Mouse (Mus musculus): ENCODE data around the gene Lce1d. TPM values are rescaled to one million over a fixed set of nuclear protein-coding genes. Genes with fewer than 3 reads are reported as not detected.
A peak's percentile ranks its signal among the peaks of the same experiment; 100 is the strongest.

Lce1d gene
- total RNA-seq (2012; rRNA removed): not detected in 2 replicates

DNA sequence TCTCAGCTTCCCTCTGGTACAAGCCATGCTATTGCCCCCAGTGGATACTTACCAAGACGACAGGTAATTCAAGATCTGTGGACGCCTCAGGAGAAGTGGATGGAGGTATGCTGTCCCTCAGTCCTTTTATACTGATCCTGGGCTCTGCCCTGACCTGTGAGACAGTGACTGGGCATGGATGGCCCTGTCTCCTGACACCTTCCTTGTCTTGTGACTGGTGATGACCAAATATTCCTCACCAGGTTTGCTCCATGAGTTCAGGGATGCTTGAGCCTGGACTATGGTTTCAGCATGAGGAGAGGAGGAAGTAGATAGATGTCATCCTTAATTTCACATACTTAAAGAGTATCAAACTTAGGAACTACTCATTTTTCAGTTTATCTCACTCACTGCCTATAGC, at the start of gene Lce1d:
Gene Lce1d, minus strand, starts transcription at position 101 of the 400 bp plus-strand sequence.
- in situ Hi-C loops (cut with MboI; ENCODE audit: low sequenced_read_pairs in 2 of 2, unreplicated experiment in 2 of 2): no loop called here
- Histone ChIP-seq H3K9me3 (ENCODE audit: control insufficient read depth, insufficient read depth, low read depth, low read length) (no peaks in the 10 kb centered on the region), H3K4me1 (ENCODE audit: control insufficient read depth in 2 of 2, insufficient read depth in 2 of 2, low read length in 2 of 2, poor library complexity in 1 of 2) (no peaks in the 10 kb centered on the region), H3K36me3 (ENCODE audit: control insufficient read depth, insufficient read depth, low read length, poor library complexity, severe bottlenecking) (no peaks in the 10 kb centered on the region), H3K4me3 (ENCODE audit: insufficient read depth in 1 of 2, low read depth in 1 of 2, low read length in 2 of 2, poor library complexity in 1 of 2, severe bottlenecking in 1 of 2) (no peak within 1 kb of the TSS), H3K9ac (ENCODE audit: insufficient read depth, low read depth, low read length, poor library complexity, severe bottlenecking) (no peak within 1 kb of the TSS), H3K27ac (ENCODE audit: insufficient read depth, low read depth, low read length, poor library complexity, severe bottlenecking) (no peak within 1 kb of the TSS)
- no peak for TF ChIP-seq MAFK (IDR thresholded peaks at IDR 0.05; ENCODE audit: insufficient read depth, low read depth, low read length)
- no peak for TF ChIP-seq ZNF384 (IDR thresholded peaks at IDR 0.05; ENCODE audit: low read depth, low read length)
- TF ChIP-seq ZC3H11A (IDR thresholded peaks at IDR 0.05; ENCODE audit: borderline replicate concordance, low read depth, low read length): no peak
- TF ChIP-seq CHD2 (IDR thresholded peaks at IDR 0.05; ENCODE audit: low read depth, low read length): no peak
- no peak for TF ChIP-seq HCFC1 (IDR thresholded peaks at IDR 0.05; ENCODE audit: borderline replicate concordance, insufficient read depth, low read length)
- no peak for DNase-seq (ENCODE audit: low read depth, low spot score)

DNA sequence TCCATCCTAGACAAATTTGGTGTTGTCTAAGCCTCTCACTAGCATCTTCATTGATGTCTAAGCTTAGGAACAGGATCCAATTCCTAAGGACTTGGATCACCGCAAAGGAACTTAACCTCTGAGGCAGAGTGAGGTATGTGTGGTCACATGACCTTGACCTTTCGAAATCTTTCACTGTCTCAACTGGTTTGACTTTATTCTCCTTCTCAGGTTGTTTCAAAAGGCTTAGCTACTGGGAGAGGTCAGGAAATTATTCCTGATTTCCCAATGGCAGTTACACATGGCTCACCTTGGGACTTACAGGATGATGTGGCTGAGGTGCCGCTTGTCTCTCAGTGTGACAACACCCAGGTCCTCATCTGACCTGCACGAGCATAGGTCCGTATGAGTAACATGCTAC, 35.6 kb upstream of the Lce1d start:
- Histone ChIP-seq H3K9me3 (ENCODE audit: control insufficient read depth, insufficient read depth, low read depth, low read length) (no peaks in the 10 kb centered on the region), H3K36me3 (ENCODE audit: control insufficient read depth, insufficient read depth, low read length, poor library complexity, severe bottlenecking) (no peaks in the 10 kb centered on the region), H3K4me1 (ENCODE audit: control insufficient read depth in 2 of 2, insufficient read depth in 2 of 2, low read length in 2 of 2, poor library complexity in 1 of 2) (no peaks in the 10 kb centered on the region), H3K27ac (ENCODE audit: insufficient read depth, low read depth, low read length, poor library complexity, severe bottlenecking) (no peak overlapping the region), H3K9ac (ENCODE audit: insufficient read depth, low read depth, low read length, poor library complexity, severe bottlenecking) (no peak overlapping the region), H3K4me3 (ENCODE audit: insufficient read depth in 1 of 2, low read depth in 1 of 2, low read length in 2 of 2, poor library complexity in 1 of 2, severe bottlenecking in 1 of 2) (no peak overlapping the region)
- in situ Hi-C loops (cut with MboI; ENCODE audit: low sequenced_read_pairs in 2 of 2, unreplicated experiment in 2 of 2): no loop called here
- TF ChIP-seq CHD2 (IDR thresholded peaks at IDR 0.05; ENCODE audit: low read depth, low read length): no peak
- TF ChIP-seq ZNF384 (IDR thresholded peaks at IDR 0.05; ENCODE audit: low read depth, low read length): no peak
- peak; percentile 8 for DNase-seq (ENCODE audit: low read depth, low spot score)

- no peak for TF ChIP-seq CHD2 (IDR thresholded peaks at IDR 0.05; ENCODE audit: low read depth, low read length)
- no peak for TF ChIP-seq ZNF384 (IDR thresholded peaks at IDR 0.05; ENCODE audit: low read depth, low read length)
- no peak for TF ChIP-seq MAFK (IDR thresholded peaks at IDR 0.05; ENCODE audit: insufficient read depth, low read depth, low read length)
- no peak for TF ChIP-seq HCFC1 (IDR thresholded peaks at IDR 0.05; ENCODE audit: borderline replicate concordance, insufficient read depth, low read length)
- no peak for TF ChIP-seq ZC3H11A (IDR thresholded peaks at IDR 0.05; ENCODE audit: borderline replicate concordance, low read depth, low read length)
- H3K9me3 ChIP-seq (ENCODE audit: control insufficient read depth, insufficient read depth, low read depth, low read length): no peaks in the 10 kb centered on the region
- DNase-seq (ENCODE audit: low read depth, low spot score): no peak
- no peaks in the 10 kb centered on the region for H3K4me1 ChIP-seq (ENCODE audit: control insufficient read depth in 2 of 2, insufficient read depth in 2 of 2, low read length in 2 of 2, poor library complexity in 1 of 2)
- no peaks in the 10 kb centered on the region for H3K36me3 ChIP-seq (ENCODE audit: control insufficient read depth, insufficient read depth, low read length, poor library complexity, severe bottlenecking)
- in situ Hi-C loops (cut with MboI; ENCODE audit: low sequenced_read_pairs in 2 of 2, unreplicated experiment in 2 of 2): no loop called here
- no peak within 1 kb of the TSS for H3K9ac ChIP-seq (ENCODE audit: insufficient read depth, low read depth, low read length, poor library complexity, severe bottlenecking)
- no peak within 1 kb of the TSS for H3K27ac ChIP-seq (ENCODE audit: insufficient read depth, low read depth, low read length, poor library complexity, severe bottlenecking)
- no peak within 1 kb of the TSS for H3K4me3 ChIP-seq (ENCODE audit: insufficient read depth in 1 of 2, low read depth in 1 of 2, low read length in 2 of 2, poor library complexity in 1 of 2, severe bottlenecking in 1 of 2)
These were observed 33.2 kb upstream of the Lce1d start, which contains the start of gene Lce1f for GRCm38 (mm10) chr3:92720250-92720649. Lce1f (minus strand) TSS chr3:92720350.

DNA sequence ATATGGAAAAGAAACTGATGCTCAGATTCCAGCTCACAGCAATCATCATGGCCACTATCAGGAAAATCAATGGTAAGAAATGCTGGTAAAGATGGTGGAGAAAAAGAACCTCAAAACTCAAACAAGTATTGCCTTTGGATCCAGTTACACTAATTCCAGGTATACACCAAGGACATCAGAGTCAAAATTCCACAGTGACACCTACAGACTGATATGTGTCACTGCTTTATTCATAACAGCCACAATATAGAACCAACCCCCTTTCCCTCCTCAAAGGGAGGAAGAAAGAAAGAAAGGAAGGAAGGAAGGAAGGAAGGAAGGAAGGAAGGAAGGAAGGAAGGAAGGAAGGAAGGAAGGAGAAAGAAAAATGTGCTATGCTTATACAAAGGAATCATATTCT, 28.1 kb upstream of the Lce1d start:
- TF ChIP-seq MAFK (IDR thresholded peaks at IDR 0.05; ENCODE audit: insufficient read depth, low read depth, low read length) (no peak), HCFC1 (IDR thresholded peaks at IDR 0.05; ENCODE audit: borderline replicate concordance, insufficient read depth, low read length) (no peak), CHD2 (IDR thresholded peaks at IDR 0.05; ENCODE audit: low read depth, low read length) (no peak), ZNF384 (IDR thresholded peaks at IDR 0.05; ENCODE audit: low read depth, low read length) (no peak), ZC3H11A (IDR thresholded peaks at IDR 0.05; ENCODE audit: borderline replicate concordance, low read depth, low read length) (no peak)
- Histone ChIP-seq H3K9me3 (ENCODE audit: control insufficient read depth, insufficient read depth, low read depth, low read length) (no peaks in the 10 kb centered on the region), H3K4me3 (ENCODE audit: insufficient read depth in 1 of 2, low read depth in 1 of 2, low read length in 2 of 2, poor library complexity in 1 of 2, severe bottlenecking in 1 of 2) (no peak overlapping the region), H3K4me1 (ENCODE audit: control insufficient read depth in 2 of 2, insufficient read depth in 2 of 2, low read length in 2 of 2, poor library complexity in 1 of 2) (no peaks in the 10 kb centered on the region), H3K36me3 (ENCODE audit: control insufficient read depth, insufficient read depth, low read length, poor library complexity, severe bottlenecking) (no peaks in the 10 kb centered on the region), H3K9ac (ENCODE audit: insufficient read depth, low read depth, low read length, poor library complexity, severe bottlenecking) (no peak overlapping the region), H3K27ac (ENCODE audit: insufficient read depth, low read depth, low read length, poor library complexity, severe bottlenecking) (no peak overlapping the region)
- no peak for DNase-seq (ENCODE audit: low read depth, low spot score)
- in situ Hi-C loops (cut with MboI; ENCODE audit: low sequenced_read_pairs in 2 of 2, unreplicated experiment in 2 of 2): no loop called here

- no peak within 1 kb of the TSS for H3K27ac ChIP-seq (ENCODE audit: insufficient read depth, low read depth, low read length, poor library complexity, severe bottlenecking)
- TF ChIP-seq MAFK (IDR thresholded peaks at IDR 0.05; ENCODE audit: insufficient read depth, low read depth, low read length): no peak
- no peak for TF ChIP-seq ZNF384 (IDR thresholded peaks at IDR 0.05; ENCODE audit: low read depth, low read length)
- no peak for TF ChIP-seq CHD2 (IDR thresholded peaks at IDR 0.05; ENCODE audit: low read depth, low read length)
- TF ChIP-seq HCFC1 (IDR thresholded peaks at IDR 0.05; ENCODE audit: borderline replicate concordance, insufficient read depth, low read length): no peak
- no peak for TF ChIP-seq ZC3H11A (IDR thresholded peaks at IDR 0.05; ENCODE audit: borderline replicate concordance, low read depth, low read length)
- DNase-seq (ENCODE audit: low read depth, low spot score): no peak
- H3K36me3 ChIP-seq (ENCODE audit: control insufficient read depth, insufficient read depth, low read length, poor library complexity, severe bottlenecking): no peaks in the 10 kb centered on the region
- in situ Hi-C loops (cut with MboI; ENCODE audit: low sequenced_read_pairs in 2 of 2, unreplicated experiment in 2 of 2): no loop called here
- H3K4me3 ChIP-seq (ENCODE audit: insufficient read depth in 1 of 2, low read depth in 1 of 2, low read length in 2 of 2, poor library complexity in 1 of 2, severe bottlenecking in 1 of 2): no peak within 1 kb of the TSS
- no peak within 1 kb of the TSS for H3K9ac ChIP-seq (ENCODE audit: insufficient read depth, low read depth, low read length, poor library complexity, severe bottlenecking)
- H3K9me3 ChIP-seq (ENCODE audit: control insufficient read depth, insufficient read depth, low read depth, low read length): no peaks in the 10 kb centered on the region
- H3K4me1 ChIP-seq (ENCODE audit: control insufficient read depth in 2 of 2, insufficient read depth in 2 of 2, low read length in 2 of 2, poor library complexity in 1 of 2): no peaks in the 10 kb centered on the region
These were observed 22.0 kb upstream of the Lce1d start, which contains the start of gene Lce1e for GRCm38 (mm10) chr3:92708974-92709373. Lce1e (minus strand) TSS chr3:92709074.
